Mouse (Mus musculus) spleen, adult 2 months (tissue): ENCODE data around the gene Cfap157. TPM values are rescaled to one million over a fixed set of nuclear protein-coding genes. Genes with fewer than 3 reads are reported as not detected.

Experiments used
- DNase-seq, 2 experiments: peaks; one replicate each; pipeline versions ENCODE4 v3.0.0 to v3.0.0-alpha.2; 2012 to 2021; ENCODE audit warnings: low spot score in 2 of 2, low read depth in 1 of 2
- H3K27ac ChIP-seq: fragments of 200-500 bp; 2 replicates; pipeline ENCODE4 v1.5.1; 2012; ENCODE audit warnings: low read length, inconsistent platforms; ENCODE audit not compliant: insufficient read depth
- H3K27me3 ChIP-seq: fragments of 200-500 bp; 2 replicates; pipeline ENCODE4 v1.6.1; 2012; ENCODE audit warnings: mild to moderate bottlenecking, moderate library complexity, low read length, inconsistent platforms; ENCODE audit not compliant: control insufficient read depth, insufficient read depth
- H3K36me3 ChIP-seq: fragments of 200-500 bp; 2 replicates; pipeline ENCODE4 v1.6.1; 2012; ENCODE audit warnings: mild to moderate bottlenecking, low read length, inconsistent platforms; ENCODE audit not compliant: control insufficient read depth, insufficient read depth
- H3K4me1 ChIP-seq: fragments of 200-500 bp; 2 replicates; pipeline ENCODE4 v1.6.1; 2011; ENCODE audit warnings: inconsistent platforms; ENCODE audit not compliant: control insufficient read depth, insufficient read depth, insufficient read length
- H3K4me3 ChIP-seq: fragments of 200-500 bp; 2 replicates; pipeline ENCODE4 v1.5.1; 2011; ENCODE audit warnings: mild to moderate bottlenecking, inconsistent platforms; ENCODE audit not compliant: insufficient read depth, insufficient read length; ENCODE audit errors: extremely low read depth
- CTCF ChIP-seq: fragments of 200-500 bp; IDR thresholded peaks from 2 replicates; pipeline ENCODE4 v1.5.1; 2011; ENCODE audit warnings: mild to moderate bottlenecking, inconsistent platforms; ENCODE audit not compliant: insufficient read depth, insufficient read length, insufficient replicate concordance; ENCODE audit errors: extremely low read depth
- POLR2A ChIP-seq: fragments of 200-500 bp; IDR thresholded peaks from 2 replicates; pipeline ENCODE4 v1.6.1; 2011; ENCODE audit warnings: low read depth, low read length, inconsistent platforms
- WGBS: fragments of 180-500 bp; shearing (Covaris S2); methylation state at CpG from one replicate; pipeline ENCODE4 v1.1.7; 2018; 5-methylcytosine and 5-hydroxymethylcytosine counted together
- polyA plus RNA-seq: library from polyadenylated mRNA; depleted of rRNA; stranded (reverse); fragments of >200 nt; gene quantifications from 2 replicates; pipeline ENCODE4 v1.2.3, GENCODE M21; 2012

Gene Cfap157
- polyA plus RNA-seq, 1 experiment, result not detected

DNA sequence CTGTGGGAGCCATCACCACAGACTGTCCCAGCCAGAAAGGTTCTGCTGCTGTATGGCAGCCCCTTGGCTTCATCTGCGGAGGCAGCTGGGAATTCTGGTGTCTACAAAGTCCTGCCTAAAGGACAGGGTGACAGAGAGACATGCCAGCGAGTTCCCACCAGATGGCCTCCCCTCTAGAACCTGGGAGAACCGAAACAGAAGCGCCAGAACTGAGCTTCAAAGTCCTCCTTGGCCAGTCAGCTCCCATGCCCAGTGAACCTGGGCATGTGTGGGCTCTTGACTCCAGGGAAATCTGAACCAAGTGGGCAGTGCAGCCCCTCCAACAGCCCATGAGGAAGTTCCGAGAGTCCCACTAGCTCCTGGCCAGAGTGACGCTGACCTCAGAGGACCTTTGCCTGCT is 38.4 kb upstream of the Cfap157 start:
- Histone ChIP-seq H3K27me3 (no peaks in the 10 kb centered on the region), H3K36me3 (no peaks in the 10 kb centered on the region), H3K4me1 (peaks cover 12% of the 10 kb centered on the region; the same call in 1 of the 2 replicates), H3K27ac (no peak overlapping the region), H3K4me3 (no peak overlapping the region)
- WGBS, result 85% methylated on average over 6 of the region's 6 CpGs
- TF ChIP-seq CTCF (no peak), POLR2A (no peak)
- DNase-seq, result no peak

DNA sequence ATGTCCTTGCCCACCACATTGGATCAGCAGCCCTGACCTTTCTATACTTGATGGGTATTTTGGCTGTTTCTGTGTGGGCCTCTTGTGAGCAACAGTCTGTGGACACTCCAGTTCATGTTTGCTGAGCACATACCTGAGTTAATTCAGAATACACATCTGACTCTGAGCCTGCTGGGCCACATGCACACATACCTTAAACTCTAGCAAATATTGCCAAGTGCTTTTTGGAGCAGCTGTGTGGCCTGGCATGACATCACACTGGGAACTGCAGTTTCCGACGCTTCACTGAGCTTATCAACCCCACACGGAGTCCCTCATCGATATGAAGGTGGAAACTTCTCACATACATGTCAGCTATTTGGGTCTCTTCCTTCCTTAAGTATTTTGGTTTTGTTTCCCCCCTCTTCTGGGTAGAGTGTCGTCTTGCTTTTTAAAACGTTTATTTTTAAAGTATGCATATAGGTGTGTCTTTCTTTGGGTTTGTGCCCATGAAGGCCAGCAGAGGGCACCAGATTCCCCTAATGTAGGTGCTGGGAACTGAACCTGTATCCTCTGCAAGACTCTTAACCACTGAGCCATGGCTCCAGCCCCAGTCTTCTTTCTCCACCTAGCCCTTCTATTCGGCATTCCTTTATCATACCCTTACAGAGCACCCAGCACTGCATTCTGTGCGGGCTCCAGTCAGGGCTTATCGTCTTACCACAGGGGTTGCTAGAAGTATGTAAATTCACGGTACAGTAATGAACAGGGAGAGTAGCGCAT is 37.0 kb upstream of the Cfap157 start:
- Histone ChIP-seq H3K36me3 (no peaks in the 10 kb centered on the region), H3K4me1 (peaks cover 12% of the 10 kb centered on the region; the same call in 1 of the 2 replicates), H3K27me3 (no peaks in the 10 kb centered on the region), H3K27ac (no peak overlapping the region), H3K4me3 (no peak overlapping the region)
- peak; percentile 28 to 32 for DNase-seq
- no peak for TF ChIP-seq POLR2A
- peak; percentile 40; the same call in 1 of the 2 replicates for TF ChIP-seq CTCF
- 68% methylated on average over 11 of the region's 11 CpGs for WGBS

GRCm38 (mm10) chr2:32818208-32818607 is 34.0 kb upstream of the Cfap157 start:
- H3K36me3 ChIP-seq, result no peaks in the 10 kb centered on the region
- no peaks in the 10 kb centered on the region for H3K27me3 ChIP-seq
- no peak overlapping the region for H3K4me3 ChIP-seq
- no peak for TF ChIP-seq POLR2A
- no peak for TF ChIP-seq CTCF
- no peak overlapping the region for H3K27ac ChIP-seq
- WGBS, result 89% methylated on average over 5 of the region's 5 CpGs
- H3K4me1 ChIP-seq, result peaks cover 2% of the 10 kb centered on the region; the same call in 1 of the 2 replicates
- no peak for DNase-seq

- H3K27me3 ChIP-seq, result no peaks in the 10 kb centered on the region
- H3K4me1 ChIP-seq, result no peaks in the 10 kb centered on the region
- 73% methylated on average over 7 of the region's 7 CpGs for WGBS
- H3K4me3 ChIP-seq, result no peak overlapping the region
- no peak for TF ChIP-seq CTCF
- TF ChIP-seq POLR2A, result no peak
- no peak for DNase-seq
- H3K36me3 ChIP-seq, result no peaks in the 10 kb centered on the region
- H3K27ac ChIP-seq, result no peak overlapping the region
Observed at GRCm38 (mm10) chr2:32817589-32817988, 33.4 kb upstream of the Cfap157 start.

GRCm38 (mm10) chr2:32816946-32817581 is 32.8 kb upstream of the Cfap157 start:
- WGBS, result 84% methylated on average over 17 of the region's 17 CpGs
- Histone ChIP-seq H3K4me1 (no peaks in the 10 kb centered on the region), H3K27ac (no peak overlapping the region), H3K36me3 (no peaks in the 10 kb centered on the region), H3K4me3 (no peak overlapping the region), H3K27me3 (no peaks in the 10 kb centered on the region)
- no peak for DNase-seq
- TF ChIP-seq POLR2A (no peak), CTCF (no peak)

DNA sequence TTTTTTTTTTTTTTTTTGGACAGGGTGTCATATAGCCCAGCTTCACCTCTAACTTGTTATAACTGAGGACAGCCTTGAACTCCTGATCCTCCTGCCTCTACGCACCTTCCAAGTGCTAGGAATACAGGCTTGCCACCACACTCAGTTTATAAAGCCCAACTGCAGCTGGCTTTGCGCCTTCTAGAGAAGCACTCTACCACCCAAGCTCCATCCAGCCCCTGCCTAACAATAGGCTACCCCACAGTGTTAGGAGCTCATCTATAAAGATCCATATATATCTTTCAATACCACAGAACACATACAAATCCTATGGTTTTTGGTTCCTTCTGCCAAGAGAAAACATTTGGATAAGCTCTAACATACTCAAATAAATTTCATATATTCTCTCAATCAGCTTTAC is 32.3 kb upstream of the Cfap157 start:
- no peak overlapping the region for H3K27ac ChIP-seq
- no peaks in the 10 kb centered on the region for H3K4me1 ChIP-seq
- no peaks in the 10 kb centered on the region for H3K27me3 ChIP-seq
- 97% methylated on average over 2 of the region's 2 CpGs for WGBS
- no peak for TF ChIP-seq POLR2A
- DNase-seq, result no peak
- no peak overlapping the region for H3K4me3 ChIP-seq
- H3K36me3 ChIP-seq, result no peaks in the 10 kb centered on the region; the same call in 1 of the 2 replicates

DNA sequence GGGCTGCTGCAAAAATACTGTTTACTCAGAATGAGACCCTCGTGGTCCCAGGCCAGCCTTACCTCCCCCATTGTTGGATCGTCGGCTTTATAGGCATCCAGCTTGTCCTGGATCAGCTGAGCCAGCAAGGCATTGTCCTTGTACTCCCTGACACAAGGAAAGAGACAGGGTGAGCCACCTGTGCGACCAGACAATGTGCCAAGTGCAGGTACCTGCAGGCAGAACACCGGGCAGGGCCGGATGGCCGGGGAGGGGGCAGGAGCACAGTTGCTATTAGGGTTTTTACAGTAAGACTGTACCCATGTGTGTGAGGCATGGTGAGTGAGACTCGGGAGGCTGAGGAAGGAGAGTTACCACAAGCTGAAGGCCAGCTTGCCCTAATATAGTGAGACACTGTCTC is 27.7 kb upstream of the Cfap157 start:
- Histone ChIP-seq H3K27ac (no peak overlapping the region), H3K27me3 (no peaks in the 10 kb centered on the region), H3K4me1 (no peaks in the 10 kb centered on the region), H3K4me3 (no peak overlapping the region), H3K36me3 (no peaks in the 10 kb centered on the region; the same call in 1 of the 2 replicates)
- TF ChIP-seq CTCF, result no peak
- TF ChIP-seq POLR2A, result no peak
- DNase-seq, result no peak
- WGBS, result 94% methylated on average over 8 of the region's 8 CpGs
